Mouse (Mus musculus): Measurements from ENCODE around the gene Celsr2. TPM values are rescaled to one million over a fixed set of nuclear protein-coding genes. Genes with fewer than 3 reads are reported as not detected.

Celsr2 gene
- polyA plus RNA-seq, 1 experiment from 2014 or later: 71.4 TPM

GRCm38 (mm10) chr3:108410359-108410714, 5.0 kb downstream of the Celsr2 start:
- H3K4me1 ChIP-seq: peaks cover 85% of the 10 kb centered on the region
- H3K4me2 ChIP-seq (replicated peaks): peak overlapping the region; percentile 92
- peaks cover 70% of the 10 kb centered on the region for H3K36me3 ChIP-seq
- peak overlapping the region; percentile 81 for H3K9ac ChIP-seq
- 6% methylated on average over 5 of the region's 5 CpGs for WGBS
- peak overlapping the region; percentile 78 for H3K27ac ChIP-seq
- H3K9me3 ChIP-seq: peaks cover 8% of the 10 kb centered on the region
- peak overlapping the region; percentile 44 for H3K4me3 ChIP-seq
- no peaks in the 10 kb centered on the region for H3K27me3 ChIP-seq (replicated peaks)
- peak; percentile 39 for ATAC-seq (ENCODE audit: low FRiP score, low read depth)

DNA sequence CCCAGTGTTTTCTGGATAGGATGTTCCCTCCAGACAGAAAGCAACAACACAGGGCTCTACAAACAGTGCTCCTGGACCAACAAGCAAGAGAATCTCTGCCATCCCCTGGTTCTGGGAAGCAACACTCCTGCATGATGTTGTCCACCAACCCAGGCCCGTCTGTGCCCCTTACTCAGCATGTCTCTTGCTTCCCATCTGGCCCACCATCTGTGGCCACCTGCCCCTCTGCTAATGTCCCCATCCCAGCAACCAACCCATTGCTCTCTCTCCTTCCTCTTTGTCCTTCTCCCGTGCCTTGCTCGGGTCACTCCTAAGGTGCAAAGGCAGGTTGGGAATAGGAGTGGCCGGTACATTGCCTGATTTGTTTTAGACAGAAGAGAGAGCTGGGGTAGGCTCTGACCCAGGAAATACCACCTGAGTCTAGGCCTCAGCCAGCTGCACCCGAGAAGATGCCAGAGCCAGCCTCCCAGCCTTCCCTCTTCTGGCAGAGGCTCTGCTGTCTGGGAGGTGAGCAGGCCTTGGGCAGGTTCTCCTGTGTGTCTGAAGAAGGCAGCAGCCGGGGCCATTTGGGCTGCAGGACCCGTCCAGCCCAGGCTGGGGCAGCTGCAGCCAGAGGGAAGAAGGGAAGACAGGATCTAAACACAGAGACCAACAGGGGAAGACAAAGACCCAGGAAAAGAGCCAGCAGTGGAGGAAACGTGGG, 5.5 kb downstream of the Celsr2 start:
- Histone ChIP-seq H3K27me3 (replicated peaks) (no peaks in the 10 kb centered on the region), H3K9ac (peak overlapping the region; percentile 81), H3K9me3 (peaks cover 8% of the 10 kb centered on the region), H3K36me3 (peaks cover 75% of the 10 kb centered on the region), H3K4me1 (peaks cover 85% of the 10 kb centered on the region), H3K4me2 (replicated peaks) (peak overlapping the region; percentile 92), H3K27ac (peak overlapping the region; percentile 78), H3K4me3 (peak overlapping the region; percentile 44)
- 19% methylated on average over 8 of the region's 8 CpGs for whole genome bisulfite sequencing
- no peak for ATAC-seq (ENCODE audit: low FRiP score, low read depth)

DNA sequence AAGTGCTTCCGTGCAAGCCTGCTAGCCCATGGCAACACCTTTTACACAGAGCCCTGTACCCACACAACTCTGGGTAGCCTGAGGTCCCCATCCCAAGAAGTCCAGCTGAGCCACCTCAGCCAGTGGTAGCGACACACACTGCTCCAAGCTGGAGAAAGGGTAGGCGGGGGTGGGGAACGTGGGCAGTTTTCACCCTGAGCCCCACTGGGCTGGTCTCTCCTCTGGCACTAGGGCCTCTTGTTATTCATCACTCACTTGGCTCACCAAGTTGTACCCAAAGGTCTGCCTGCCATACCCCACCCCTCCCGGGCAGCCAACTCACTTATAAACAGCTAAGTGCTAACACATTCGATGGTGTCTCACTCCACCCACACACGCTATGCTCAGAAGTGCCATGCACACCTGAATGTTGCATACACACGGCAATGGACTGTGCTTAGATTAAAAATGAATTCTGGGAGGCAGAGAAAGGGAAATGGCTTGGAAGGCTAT, 6.8 kb downstream of the Celsr2 start:
- Histone ChIP-seq H3K4me1 (peaks cover 83% of the 10 kb centered on the region), H3K4me2 (replicated peaks) (peak overlapping the region; percentile 92), H3K9ac (no peak overlapping the region), H3K36me3 (peaks cover 75% of the 10 kb centered on the region), H3K27ac (no peak overlapping the region), H3K9me3 (peaks cover 2% of the 10 kb centered on the region; the same call in 1 of the 2 replicates), H3K27me3 (replicated peaks) (no peaks in the 10 kb centered on the region), H3K4me3 (peak overlapping the region; percentile 7; the same call in 1 of the 2 replicates)
- no peak for ATAC-seq (ENCODE audit: low FRiP score, low read depth)
- WGBS: 92% methylated on average over 8 of the region's 8 CpGs

DNA sequence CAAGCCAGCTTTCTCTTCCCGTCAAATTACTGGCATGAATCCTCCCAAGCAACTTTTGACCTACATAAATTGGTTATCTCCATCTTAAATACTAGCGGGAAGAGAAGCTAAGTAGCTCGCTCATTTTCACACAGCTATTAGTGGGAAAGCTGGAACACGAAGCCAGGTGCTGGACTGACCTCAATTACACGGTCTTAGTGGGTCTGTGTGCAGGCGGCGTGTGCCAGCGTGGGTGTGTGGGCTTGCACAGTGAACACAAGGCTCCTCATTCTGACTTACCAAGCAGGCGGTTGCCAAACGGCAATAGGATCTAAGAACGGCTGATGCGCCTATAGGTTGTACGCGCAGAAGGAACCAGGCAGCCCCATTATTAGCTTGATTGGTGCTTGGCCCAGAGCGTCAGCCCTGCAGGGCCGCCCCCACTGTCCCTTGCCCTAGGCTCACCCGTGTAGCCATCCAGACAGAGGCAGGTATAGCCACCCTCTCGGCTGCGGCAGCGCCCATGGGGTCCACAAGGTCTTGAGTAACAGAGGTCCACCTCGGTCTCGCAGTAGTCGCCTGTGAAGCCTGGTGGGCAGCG, 9.0 kb downstream of the Celsr2 start:
- Histone ChIP-seq H3K27ac (peak overlapping the region; percentile 9; the same call in 1 of the 2 replicates), H3K27me3 (replicated peaks) (no peaks in the 10 kb centered on the region), H3K4me1 (peaks cover 76% of the 10 kb centered on the region), H3K4me3 (no peak overlapping the region), H3K9ac (peak overlapping the region; percentile 35; the same call in 1 of the 2 replicates), H3K36me3 (peaks cover 73% of the 10 kb centered on the region), H3K9me3 (no peaks in the 10 kb centered on the region), H3K4me2 (replicated peaks) (peak overlapping the region; percentile 39)
- ATAC-seq (ENCODE audit: low FRiP score, low read depth): no peak
- 78% methylated on average over 24 of the region's 24 CpGs for WGBS

GRCm38 (mm10) chr3:108405536-108406305, 9.6 kb downstream of the Celsr2 start:
- H3K4me3 ChIP-seq: no peak overlapping the region

GRCm38 (mm10) chr3:108402528-108402920, 12.8 kb downstream of the Celsr2 start:
- 88% methylated on average over 15 of the region's 15 CpGs for WGBS
- H3K4me3 ChIP-seq: no peak overlapping the region; the same call in 1 of the 2 replicates
- H3K4me2 ChIP-seq (replicated peaks): no peak overlapping the region
- H3K36me3 ChIP-seq: peaks cover 89% of the 10 kb centered on the region
- peaks cover 39% of the 10 kb centered on the region for H3K4me1 ChIP-seq
- H3K27ac ChIP-seq: 0 out of 2 replicates have a peak overlapping the region, but pooled peaks have one; percentile 27
- no peaks in the 10 kb centered on the region for H3K9me3 ChIP-seq
- H3K9ac ChIP-seq: no peak overlapping the region
- H3K27me3 ChIP-seq (replicated peaks): no peaks in the 10 kb centered on the region
- ATAC-seq (ENCODE audit: low FRiP score, low read depth): no peak

More at GRCm38 (mm10) chr3:108405536-108406305, 9.6 kb downstream of the Celsr2 start:
- H3K4me1 ChIP-seq: peaks cover 70% of the 10 kb centered on the region
- H3K9ac ChIP-seq: 0 out of 2 replicates have a peak overlapping the region, but pooled peaks have one; percentile 0
- peak overlapping the region; percentile 38 for H3K27ac ChIP-seq
- H3K36me3 ChIP-seq: peaks cover 80% of the 10 kb centered on the region
- no peaks in the 10 kb centered on the region for H3K9me3 ChIP-seq
- H3K27me3 ChIP-seq (replicated peaks): no peaks in the 10 kb centered on the region
- peak; percentile 13; the same call in 1 of the 2 replicates for ATAC-seq (ENCODE audit: low FRiP score, low read depth)
- 37% methylated on average over 14 of the region's 14 CpGs for WGBS
- peak overlapping the region; percentile 39 for H3K4me2 ChIP-seq (replicated peaks)

- peak overlapping the region; percentile 27; the same call in 1 of the 2 replicates for H3K4me2 ChIP-seq (replicated peaks)
- WGBS: 37% methylated on average over 22 of the region's 22 CpGs
- H3K4me1 ChIP-seq: peaks cover 37% of the 10 kb centered on the region
- no peaks in the 10 kb centered on the region for H3K9me3 ChIP-seq
- H3K36me3 ChIP-seq: peaks cover 89% of the 10 kb centered on the region
- ATAC-seq (ENCODE audit: low FRiP score, low read depth): peak; percentile 86
- no peaks in the 10 kb centered on the region for H3K27me3 ChIP-seq (replicated peaks)
- H3K4me3 ChIP-seq: no peak overlapping the region; the same call in 1 of the 2 replicates
- H3K9ac ChIP-seq: no peak overlapping the region
- H3K27ac ChIP-seq: 0 out of 2 replicates have a peak overlapping the region, but pooled peaks have one; percentile 27
Measured at GRCm38 (mm10) chr3:108401692-108402527, 13.4 kb downstream of the Celsr2 start.

GRCm38 (mm10) chr3:108400442-108400841, 14.9 kb downstream of the Celsr2 start:
- WGBS: 86% methylated on average over 5 of the region's 5 CpGs
- no peak overlapping the region for H3K9ac ChIP-seq
- H3K36me3 ChIP-seq: peaks cover 95% of the 10 kb centered on the region
- H3K4me2 ChIP-seq (replicated peaks): no peak overlapping the region
- no peak overlapping the region for H3K27ac ChIP-seq
- H3K4me3 ChIP-seq: no peak overlapping the region
- no peak for ATAC-seq (ENCODE audit: low FRiP score, low read depth)
- H3K9me3 ChIP-seq: no peaks in the 10 kb centered on the region
- peaks cover 22% of the 10 kb centered on the region for H3K4me1 ChIP-seq
- no peaks in the 10 kb centered on the region for H3K27me3 ChIP-seq (replicated peaks)

GRCm38 (mm10) chr3:108398281-108398680, 17.1 kb downstream of the Celsr2 start:
- Histone ChIP-seq H3K27ac (no peak overlapping the region), H3K4me1 (peaks cover 11% of the 10 kb centered on the region), H3K9ac (no peak overlapping the region), H3K27me3 (replicated peaks) (no peaks in the 10 kb centered on the region), H3K4me3 (no peak overlapping the region), H3K36me3 (peaks cover 98% of the 10 kb centered on the region), H3K9me3 (no peaks in the 10 kb centered on the region), H3K4me2 (replicated peaks) (no peak overlapping the region)
- 96% methylated on average over 9 of the region's 9 CpGs for WGBS
- ATAC-seq (ENCODE audit: low FRiP score, low read depth): no peak

DNA sequence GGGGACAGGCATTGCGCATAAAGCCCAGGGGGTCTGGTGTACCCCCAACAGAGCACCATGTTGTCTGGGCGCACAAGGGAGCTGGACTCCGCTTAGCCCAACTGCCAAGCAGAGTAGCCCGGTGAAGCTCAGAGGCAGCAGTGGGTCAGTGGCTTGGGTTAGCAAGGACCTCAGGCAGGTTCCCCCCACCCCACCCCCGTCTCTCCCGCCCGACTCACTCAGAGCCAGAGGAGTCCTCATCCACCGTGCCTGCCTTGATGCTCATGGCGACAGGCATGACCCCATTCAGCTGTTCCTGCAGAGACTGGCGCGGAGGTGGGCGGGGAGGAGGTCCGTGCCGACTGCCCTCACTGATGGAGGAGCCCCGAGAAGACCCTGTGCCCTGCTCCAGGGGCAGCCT, 22.6 kb downstream of the Celsr2 start:
- 50% methylated on average over 15 of the region's 15 CpGs for WGBS
- ATAC-seq (ENCODE audit: low FRiP score, low read depth): no peak
- Histone ChIP-seq H3K4me1 (peaks cover 8% of the 10 kb centered on the region; the same call in 1 of the 2 replicates), H3K36me3 (peaks cover 67% of the 10 kb centered on the region), H3K27ac (no peak overlapping the region), H3K9ac (peak overlapping the region; percentile 29; the same call in 1 of the 2 replicates), H3K9me3 (no peaks in the 10 kb centered on the region), H3K4me3 (no peak overlapping the region), H3K4me2 (replicated peaks) (no peak overlapping the region), H3K27me3 (replicated peaks) (no peaks in the 10 kb centered on the region)

- H3K9me3 ChIP-seq: no peaks in the 10 kb centered on the region
- no peak overlapping the region for H3K4me2 ChIP-seq (replicated peaks)
- ATAC-seq (ENCODE audit: low FRiP score, low read depth): no peak
- peaks cover 8% of the 10 kb centered on the region; the same call in 1 of the 2 replicates for H3K4me1 ChIP-seq
- WGBS: 28% methylated on average over 10 of the region's 10 CpGs
- H3K9ac ChIP-seq: peak overlapping the region; percentile 29; the same call in 1 of the 2 replicates
- no peak overlapping the region for H3K4me3 ChIP-seq
- peaks cover 62% of the 10 kb centered on the region for H3K36me3 ChIP-seq
- H3K27me3 ChIP-seq (replicated peaks): no peaks in the 10 kb centered on the region
- H3K27ac ChIP-seq: no peak overlapping the region
Measured at GRCm38 (mm10) chr3:108392299-108392698, 23.1 kb downstream of the Celsr2 start.
